Mouse (Mus musculus): ENCODE measurements around the gene Hsp90aa1.
"Not testable (repeated sequence)": the region's sequence is repeated elsewhere in the genome, so short reads cannot be mapped to it uniquely, and the experiment has no call there.

Hsp90aa1 gene

DNA sequence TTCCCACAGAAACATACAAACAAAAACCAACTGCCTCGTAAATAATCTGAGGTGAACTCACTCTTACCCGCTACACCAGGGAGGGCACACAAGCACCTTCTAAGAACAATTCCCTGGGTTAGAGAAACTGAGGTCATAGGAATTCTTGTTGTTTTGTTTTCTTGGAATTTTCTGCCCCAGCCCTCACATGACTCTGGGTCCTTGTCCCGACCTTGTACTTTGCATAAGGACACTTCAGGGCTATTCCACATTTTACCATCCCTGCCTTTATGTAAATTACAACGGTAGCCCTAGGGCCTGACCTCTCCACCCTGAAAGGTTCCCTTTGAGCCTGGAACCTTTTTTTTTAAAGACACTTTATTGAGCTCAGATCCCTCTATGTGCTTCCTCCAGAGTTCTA is at the start of gene Hsp90aa1:
TSS of gene Hsp90aa1 (minus strand) at position 173 of the 400 bp plus-strand sequence.
- no peak for DNase-seq (ENCODE audit: low read depth)

DNA sequence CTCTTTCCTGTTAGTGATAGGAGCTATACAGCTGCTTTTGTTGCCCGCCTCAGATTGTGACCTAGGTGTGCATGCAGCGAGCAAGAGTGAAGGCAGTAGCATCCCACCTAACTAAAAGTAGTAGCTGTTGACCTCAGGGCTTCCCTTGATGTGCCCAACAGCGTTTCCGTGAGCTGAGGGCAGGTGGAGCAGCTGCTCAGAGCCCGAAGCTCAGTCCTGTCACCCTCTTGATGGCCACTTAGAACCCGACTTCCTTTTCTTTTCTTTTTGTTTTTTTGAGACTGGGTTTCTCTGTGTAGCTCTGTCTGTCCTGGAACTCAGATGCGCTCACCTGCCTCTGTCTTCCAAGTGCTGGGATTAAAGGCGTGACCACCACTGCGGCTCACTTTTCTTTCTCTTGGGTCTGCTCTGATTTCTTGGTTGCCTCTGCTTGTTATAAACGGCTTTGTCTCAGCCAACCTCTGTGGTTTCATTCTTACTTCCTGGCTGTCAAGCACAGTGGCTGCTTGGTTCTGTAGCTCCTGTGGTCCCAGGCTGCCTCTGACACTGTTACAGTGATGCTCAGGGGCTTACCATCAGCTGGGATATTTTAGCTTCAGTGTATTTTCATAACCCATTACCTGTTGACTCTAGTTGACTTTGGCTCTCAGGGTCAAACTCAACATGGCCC is 48.4 kb upstream of the Hsp90aa1 start:
- DNase-seq (ENCODE audit: low read depth): peak; percentile 63

DNA sequence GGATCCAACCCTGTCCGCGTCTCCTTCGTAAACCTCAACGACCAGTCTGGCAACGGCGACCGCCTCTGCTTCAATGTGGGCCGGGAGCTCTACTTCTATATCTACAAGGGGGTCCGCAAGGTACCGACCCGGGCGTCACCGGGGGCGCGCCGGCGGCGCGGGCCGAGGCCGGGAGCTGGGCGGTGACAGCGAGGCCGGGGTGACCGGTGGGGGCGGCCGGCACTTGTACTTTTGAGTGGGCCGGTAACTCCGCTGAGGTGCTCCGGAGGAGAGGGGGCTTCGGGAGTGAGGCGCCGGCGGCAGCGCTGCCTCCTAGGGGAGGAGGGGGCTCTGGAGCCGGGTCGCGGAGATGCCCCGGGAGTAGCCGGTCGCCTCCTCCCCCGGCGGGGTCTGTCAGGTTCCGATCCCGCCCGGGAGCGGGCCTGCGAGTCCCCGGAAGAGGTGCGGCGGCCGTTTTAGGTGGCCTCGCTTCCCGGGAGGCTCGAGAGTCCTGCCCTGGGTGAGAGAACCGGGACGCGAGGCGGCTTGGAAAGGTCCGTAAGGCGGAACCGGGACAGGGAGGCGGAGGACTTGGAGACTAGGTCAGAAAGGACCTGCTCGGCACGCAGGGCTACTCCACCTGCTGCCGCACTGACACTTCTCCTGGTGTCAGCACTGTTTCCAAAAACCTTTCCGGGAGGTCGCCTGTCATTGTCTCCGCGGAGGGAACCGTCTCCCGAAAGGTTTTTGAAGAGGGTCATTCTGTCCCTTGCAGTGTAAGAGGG is 35.8 kb upstream of the Hsp90aa1 start:
- DNase-seq (ENCODE audit: low read depth): no peak

DNA sequence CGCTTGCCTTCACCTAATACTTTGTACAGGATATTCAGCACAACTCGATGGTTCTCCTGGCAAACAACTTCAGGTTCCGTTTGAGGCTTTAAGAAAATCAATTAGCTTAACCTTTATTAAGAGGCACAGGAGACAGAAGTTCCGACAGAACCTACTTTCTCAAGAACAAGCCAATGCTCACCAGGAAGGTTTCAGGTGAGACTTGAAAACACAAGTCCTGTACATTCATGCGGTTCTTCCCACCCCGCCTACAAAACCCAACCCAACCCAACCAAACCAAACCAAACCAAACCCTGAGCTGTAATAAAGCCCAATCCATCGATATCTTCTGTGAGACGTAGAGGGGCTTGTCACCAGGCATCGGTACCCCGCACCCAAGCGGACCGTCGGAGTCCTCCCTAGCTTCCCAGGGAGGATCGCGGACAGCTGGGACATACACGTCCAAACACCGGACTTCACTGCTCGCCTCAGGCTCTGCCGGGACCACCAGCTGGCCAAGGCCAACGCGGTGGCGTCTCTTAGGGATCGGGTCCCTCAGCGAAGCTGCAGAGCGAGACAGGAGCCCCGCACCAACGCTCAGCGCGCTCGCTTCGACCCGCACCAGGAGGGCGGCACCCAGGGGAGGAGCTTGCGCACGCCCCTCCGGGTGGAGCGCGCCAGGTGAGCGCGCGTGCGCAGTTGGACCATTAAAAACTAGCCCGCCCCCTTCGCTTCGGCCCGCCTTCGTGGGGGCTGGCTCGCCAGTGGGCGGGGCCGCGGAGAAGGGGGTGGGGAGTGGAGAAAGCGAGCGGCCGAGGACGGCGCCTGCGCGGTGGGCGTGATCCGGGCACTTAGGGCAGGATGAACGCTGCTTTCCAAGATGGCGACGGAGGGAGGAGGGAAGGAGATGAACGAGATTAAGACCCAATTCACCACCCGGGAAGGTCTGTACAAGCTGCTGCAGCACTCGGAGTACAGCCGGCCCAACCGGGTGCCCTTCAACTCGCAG is 34.9 kb upstream of the Hsp90aa1 start, which contains the start of gene Wdr20:
TSS of gene Wdr20 (plus strand) at position 775 of the 988 bp plus-strand sequence.
- DNase-seq (ENCODE audit: low read depth): peak; percentile 95

DNA sequence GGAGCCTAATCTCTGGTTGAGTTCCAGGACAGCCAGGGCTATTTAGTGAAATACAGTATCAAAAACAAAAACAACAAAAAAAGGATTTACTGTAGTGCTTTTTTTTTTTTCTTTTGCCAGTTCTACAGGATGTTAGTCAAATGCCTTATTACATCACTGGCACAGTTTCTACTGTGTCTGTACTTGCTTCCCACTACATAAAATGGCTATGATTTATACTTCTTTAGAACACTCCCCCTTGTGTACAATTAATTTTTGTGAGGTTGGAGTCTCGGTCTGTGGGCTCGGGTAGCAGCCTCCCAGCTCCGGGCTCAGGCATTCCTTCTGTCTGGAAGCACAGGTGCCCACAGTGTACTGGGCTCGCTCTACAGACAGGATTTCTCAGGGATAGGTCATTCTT is 34.1 kb upstream of the Hsp90aa1 start:
- peak; percentile 63 for DNase-seq (ENCODE audit: low read depth)

DNA sequence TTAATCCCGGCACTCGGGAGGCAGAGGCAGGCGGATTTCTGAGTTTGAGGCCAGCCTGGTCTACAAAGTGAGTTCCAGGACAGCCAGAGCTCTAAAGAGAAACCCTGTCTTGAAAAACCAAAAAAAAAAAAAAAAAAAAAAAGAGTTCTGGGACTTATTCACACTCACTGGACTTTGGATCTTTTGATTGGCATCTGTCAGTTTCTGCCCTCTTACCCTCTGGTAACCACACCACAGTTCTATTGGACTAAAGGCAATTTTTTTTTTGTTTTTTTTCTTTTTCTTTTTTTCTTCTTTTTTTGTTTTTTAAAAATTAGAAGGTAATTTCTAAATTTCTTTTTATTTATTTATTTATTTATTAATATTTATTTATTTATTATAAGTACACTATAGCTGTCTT is 30.7 kb upstream of the Hsp90aa1 start:
- not testable (repeated sequence) for DNase-seq (ENCODE audit: low read depth)

DNA sequence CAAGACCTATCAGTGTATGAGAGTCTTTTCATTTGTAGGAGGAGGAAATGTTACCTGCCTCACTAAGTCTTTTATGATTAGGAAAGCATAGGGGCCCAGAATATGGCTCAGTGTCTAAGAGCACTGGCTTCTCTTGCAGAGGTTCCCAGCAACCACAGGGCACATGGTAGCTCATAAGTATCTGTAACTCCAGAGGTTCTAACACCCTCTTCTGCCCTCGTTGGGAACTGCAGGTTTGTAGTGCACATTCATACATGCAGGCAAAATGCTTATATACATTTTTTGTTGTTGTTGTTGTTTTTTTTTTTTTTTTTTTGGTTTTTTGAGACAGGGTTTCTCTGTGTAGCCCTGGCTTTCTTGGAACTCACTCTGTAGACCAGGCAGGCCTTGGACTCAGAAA is 23.9 kb upstream of the Hsp90aa1 start:
- DNase-seq (ENCODE audit: low read depth): peak; percentile 47

DNA sequence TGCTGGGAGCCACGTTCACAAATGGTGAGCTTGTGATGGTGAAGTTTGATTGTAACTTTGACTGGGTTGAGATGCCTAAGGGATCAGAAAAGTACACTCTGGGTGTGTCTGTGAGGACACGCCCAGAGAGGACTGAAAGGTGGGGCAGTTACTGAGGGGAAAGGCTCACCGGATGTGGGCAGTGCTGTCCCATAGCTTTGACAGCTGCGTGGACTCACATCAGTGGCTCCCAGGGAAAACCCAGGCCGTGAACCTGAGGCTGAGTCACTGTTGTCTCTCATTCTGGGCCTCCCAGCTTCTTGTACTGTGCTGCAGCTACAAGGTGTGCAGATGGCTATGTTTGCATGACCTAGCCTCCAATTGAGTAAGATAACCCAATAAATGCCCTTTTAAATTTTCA is 23.0 kb upstream of the Hsp90aa1 start:
- peak; percentile 72 for DNase-seq (ENCODE audit: low read depth)

DNA sequence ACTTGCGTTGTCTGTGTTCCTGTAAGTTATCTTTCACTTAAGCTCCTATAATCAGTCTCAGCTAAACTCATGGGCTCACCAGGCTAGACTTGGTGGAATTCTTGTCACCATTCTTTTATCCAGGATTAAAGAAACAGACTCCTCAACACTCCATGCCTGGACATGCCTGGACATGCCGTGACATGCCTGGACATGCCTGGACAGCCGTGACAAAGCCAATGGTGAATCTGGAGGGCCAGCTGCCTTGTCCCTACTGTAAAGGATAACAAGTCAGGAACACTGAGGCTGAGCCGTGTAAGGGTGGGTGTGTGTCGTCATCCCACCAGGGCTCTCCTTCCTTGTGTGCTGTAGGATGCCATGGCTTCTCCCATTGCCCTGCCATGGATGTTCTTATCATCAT is 22.5 kb upstream of the Hsp90aa1 start:
- DNase-seq (ENCODE audit: low read depth): no peak

DNA sequence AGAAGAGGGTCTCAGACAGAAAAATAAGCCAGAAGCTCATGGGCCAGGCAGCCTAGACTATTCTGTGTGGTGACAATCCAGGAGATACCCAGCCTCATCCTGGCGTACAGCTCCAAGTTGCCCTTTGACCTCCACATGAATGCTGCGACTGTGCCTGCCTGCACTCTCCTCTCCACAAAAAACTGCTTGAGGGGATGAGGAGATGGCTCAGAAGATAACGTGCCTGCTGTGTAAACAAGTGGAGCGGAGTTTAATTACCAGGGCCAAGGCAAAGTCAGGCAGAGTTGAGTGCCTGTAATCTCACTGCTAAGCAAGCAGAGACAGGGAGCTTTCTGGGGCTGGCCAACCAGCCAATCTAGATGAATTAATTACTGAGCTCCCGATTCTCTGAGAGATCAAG is 13.5 kb upstream of the Hsp90aa1 start:
- no peak for DNase-seq (ENCODE audit: low read depth)

DNA sequence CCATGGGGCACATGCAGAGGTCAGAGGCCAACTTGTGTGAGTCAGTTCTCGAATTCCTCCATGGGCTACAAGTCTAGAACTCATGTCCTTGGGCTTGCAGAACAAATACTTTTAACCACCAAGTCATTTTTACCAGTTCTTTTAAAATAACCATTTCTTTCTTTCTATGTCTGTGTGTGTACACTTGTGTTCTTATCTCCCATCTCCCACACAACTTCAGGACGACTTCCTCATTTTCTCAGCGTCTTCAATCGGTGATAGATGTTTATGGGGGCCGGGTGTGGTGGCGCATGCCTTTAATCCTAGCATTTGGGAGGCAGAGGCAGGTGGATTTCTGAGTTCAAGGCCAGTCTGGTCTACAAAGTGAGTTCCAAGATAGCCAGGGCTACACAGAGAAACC is 11.7 kb upstream of the Hsp90aa1 start:
- DNase-seq (ENCODE audit: low read depth): peak; percentile 52

DNA sequence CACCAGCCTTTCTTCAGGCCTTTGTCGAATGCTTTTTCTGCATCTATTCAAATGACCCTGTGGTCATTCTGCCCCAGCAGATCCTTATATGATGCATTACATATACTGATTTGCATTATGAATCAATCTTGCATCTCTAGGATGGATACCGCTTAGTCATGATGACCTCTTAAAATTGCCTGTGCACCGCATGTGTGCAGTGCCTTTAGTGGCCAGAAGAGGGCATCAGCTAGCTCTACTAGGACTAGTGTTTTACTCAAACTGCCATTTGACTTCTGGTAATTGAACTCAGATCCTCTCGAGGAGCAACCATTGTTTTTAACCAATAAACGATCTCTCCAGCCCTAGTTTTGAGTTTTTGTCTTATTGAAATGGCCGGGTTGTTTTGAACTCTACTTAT is 11.3 kb upstream of the Hsp90aa1 start:
- DNase-seq (ENCODE audit: low read depth): peak; percentile 71

DNA sequence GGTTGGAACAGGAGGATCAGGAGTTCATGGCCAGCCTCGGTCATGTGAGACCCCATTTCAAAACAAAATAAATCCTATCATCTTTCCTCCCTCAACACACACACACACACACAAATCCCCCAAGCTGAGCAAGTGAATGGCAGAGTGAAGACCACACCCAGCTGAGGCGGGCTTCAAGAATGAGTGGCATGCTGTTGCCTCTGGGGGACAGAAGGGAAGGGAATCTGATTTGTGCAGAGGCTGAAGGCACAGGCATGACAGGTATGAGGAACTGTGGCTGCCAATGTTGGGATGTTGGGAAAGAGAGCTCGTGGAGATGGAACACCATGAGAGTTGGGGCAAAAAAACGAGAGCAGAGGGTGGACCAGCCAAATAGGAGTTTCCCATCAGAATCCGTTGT is 8.7 kb upstream of the Hsp90aa1 start:
- DNase-seq (ENCODE audit: low read depth): no peak

DNA sequence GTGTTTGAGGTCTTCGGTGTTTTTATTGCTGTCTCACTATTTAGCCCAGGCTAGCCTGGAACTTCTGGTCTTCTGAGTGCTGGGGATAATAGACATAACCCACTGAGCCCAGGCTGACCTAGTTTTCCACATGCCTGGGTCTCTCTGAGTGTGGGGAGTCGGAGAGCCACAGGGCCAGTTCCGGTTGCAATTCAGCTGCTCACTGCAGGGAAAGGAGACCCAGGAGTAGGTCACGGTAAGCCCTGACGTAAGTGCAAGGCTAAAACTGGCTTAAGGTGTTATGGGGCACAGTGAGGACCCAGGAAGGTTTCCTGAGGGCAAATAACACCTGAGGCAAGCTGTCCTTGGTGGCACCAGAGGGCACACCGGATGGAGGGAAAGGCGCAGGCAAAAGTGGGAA is 4.9 kb upstream of the Hsp90aa1 start:
- no peak for DNase-seq (ENCODE audit: low read depth)

DNA sequence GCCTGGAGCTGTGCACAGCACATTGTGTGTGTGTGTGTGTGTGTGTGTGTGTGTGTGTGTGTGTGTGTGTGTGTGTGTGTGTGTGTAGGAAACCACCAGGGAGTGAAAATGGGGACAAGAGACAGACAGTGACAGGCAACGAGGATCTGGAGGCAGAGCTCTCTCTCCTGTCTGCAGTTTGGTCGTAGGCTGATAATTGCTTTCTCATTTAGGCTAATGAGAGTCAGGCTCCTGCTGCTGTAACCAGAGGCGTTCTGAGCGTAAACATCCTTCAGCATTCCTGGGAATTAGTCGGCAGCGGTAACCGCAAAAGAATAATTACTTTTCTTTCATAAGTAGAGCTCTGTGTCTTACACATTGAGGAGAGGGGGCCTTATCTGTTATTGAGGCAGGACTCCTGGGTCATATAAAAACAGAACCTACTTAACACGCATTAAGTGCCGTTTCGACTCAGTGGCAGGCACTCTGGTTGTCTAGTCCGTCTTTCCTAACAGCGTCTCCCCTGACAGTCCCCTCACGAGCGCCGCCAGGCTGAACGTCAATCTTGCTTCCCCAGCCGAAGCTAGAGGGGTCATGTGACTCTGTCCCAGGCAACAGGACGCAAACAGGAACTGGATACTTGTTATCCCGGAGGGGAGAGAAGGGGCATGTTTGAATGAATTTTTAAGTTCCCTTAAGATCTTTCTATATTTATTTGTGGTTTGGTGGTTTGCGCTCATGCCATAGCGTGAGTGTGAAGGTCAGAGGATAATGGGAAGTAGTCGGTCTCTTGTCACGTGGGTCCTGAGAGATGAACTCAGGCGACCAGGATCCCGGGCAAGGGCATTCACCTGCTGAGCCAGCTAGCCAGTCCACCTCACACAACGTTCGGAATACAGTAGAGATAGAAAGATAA is 4.1 kb upstream of the Hsp90aa1 start:
- DNase-seq (ENCODE audit: low read depth): peak; percentile 85

DNA sequence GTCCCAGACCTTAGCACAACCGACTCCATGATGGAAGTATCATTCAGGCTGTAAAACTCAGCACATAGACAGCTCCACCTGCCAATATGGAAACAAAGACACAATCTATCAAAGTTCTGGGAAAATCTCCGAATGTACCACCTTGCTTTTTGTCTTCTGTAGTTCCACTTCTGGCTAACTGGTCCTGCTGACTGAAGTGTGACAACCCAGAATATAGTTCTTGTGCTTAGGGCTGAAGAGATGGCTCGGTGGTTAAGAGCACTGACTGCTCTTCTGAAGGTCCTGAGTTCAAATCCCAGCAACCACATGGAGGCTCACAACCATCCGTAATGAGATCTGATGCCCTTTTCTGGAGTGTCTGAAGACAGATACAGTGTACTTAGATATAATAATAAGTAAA is 2.9 kb upstream of the Hsp90aa1 start:
- not testable (repeated sequence) for DNase-seq (ENCODE audit: low read depth)

DNA sequence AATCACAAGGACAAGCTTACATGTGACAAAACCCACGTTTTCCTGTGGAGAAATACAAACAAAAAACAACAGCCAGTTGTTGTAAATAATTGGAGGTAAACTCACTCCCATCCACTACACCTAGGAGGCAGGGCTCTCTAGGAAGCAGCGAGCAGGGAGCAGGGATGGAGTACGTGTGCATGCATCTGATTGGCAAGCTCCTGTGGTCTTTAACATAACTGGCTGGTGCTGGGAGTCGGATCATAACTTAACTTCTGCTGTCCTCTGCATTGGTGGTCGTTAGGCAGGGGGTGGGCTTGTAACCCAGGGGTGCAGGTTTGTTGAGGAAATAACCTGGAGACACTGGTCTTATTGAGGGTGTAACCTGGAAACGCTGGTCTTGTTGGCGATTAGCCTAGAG is 1.2 kb upstream of the Hsp90aa1 start:
- no peak for DNase-seq (ENCODE audit: low read depth)

DNA sequence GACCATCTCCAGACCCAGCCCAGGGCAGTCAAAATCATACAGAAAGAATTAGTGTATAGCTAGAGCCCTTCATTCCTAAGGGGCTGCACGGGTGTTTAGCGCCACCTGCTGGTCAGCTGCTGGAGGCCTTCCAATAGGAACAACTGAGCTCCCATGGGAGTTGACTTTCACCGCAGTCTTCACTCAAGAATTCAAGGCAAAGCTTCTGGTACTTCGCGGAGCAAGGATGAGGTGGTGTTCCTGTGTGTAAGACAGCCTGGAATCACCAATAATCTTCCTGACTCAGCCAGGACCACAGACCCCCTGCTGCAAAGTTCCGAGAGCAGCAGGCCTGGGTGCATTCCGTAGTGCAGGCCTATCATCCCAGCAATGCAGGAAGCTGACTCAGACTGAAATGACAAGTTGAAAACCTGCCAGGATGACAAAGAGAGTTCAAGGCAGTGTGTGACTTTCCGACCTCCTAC is 512 bp upstream of the Hsp90aa1 start:
- DNase-seq (ENCODE audit: low read depth): peak; percentile 98

DNA sequence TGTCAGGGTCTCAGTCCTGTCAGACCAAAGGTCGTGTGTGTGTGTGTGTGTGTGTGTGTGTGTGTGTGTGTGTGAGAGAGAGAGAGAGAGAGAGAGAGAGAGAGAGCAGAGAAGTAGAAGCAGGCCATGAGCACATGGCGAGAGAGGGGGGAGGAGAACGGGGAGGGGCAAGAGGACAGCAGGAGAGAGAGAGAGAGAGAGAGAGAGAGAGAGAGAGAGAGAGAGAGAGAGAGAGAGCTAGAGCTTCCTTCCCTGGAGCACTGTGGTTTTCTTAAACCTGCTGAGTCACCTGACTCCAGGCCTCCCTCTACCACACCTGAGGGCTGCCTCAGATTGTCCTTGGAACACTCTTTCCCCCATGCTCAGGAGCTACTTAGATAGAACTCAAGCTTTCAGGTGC is 1.2 kb downstream of the Hsp90aa1 start:
- DNase-seq (ENCODE audit: low read depth): peak; percentile 93

DNA sequence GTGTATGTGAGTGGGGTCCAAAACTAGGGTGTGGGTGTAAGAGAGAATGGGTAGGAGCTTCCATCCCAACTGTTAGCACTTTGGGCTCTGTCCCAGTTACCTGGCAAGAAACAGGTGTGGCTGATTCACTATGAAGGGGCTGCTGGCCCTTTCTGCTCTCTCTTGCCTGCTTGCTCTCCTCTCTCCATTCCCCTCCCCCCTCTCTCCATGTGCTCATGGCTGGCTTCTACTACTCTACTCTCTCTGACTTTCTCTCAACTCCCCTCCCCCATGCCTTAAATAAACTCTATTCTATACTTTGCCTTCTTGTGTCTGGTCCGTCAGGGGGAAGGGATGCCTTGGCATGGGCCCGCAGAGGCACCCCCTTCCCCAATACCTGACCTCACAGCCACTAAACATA is 1.8 kb downstream of the Hsp90aa1 start:
- DNase-seq (ENCODE audit: low read depth): peak; percentile 35

DNA sequence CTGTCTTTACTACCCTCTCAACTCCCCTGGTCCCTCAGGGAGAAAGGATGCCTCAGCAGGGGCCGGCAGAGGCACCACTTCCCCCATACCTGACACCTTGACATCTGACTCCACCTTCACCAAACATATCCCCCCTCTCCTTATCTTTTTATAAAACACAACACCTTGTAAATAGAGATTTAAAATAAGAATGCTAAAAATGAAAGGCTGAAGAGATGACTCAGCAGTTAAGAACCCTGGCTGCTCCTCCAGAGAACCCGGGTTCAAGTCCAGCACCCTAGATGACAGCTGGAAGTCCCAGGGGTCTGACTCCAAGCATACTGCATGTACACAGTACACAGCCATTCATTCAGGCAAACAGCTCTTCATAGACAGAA is 3.4 kb downstream of the Hsp90aa1 start:
- DNase-seq (ENCODE audit: low read depth): no peak

All from 416B (cell line).